Mouse (Mus musculus) ovary, adult 18-20 months (tissue): ENCODE data around the gene Efs.
A peak's percentile ranks its signal among the peaks of the same experiment; 100 is the strongest.
"Not testable (repeated sequence)": the region's sequence is repeated elsewhere in the genome, so short reads cannot be mapped to it uniquely, and the experiment has no call there.

Experiments
- DNase-seq: peaks from one replicate; pipeline ENCODE4 v3.0.0; 2022; ENCODE audit warnings: low spot score, mixed read lengths

The Efs gene

GRCm38 (mm10) chr14:54925349-54926342 is at the start of gene Efs:
Gene Efs, minus strand, starts transcription at chr14:54926126.
- DNase-seq = peak; percentile 27

- DNase-seq = no peak
These were observed 48.3 kb upstream of the Efs start for GRCm38 (mm10) chr14:54974068-54974791.

GRCm38 (mm10) chr14:54972786-54973185 is 46.9 kb upstream of the Efs start:
- DNase-seq = not testable (repeated sequence)

- no peak for DNase-seq
These were observed 42.4 kb upstream of the Efs start for GRCm38 (mm10) chr14:54968344-54968743.

DNA sequence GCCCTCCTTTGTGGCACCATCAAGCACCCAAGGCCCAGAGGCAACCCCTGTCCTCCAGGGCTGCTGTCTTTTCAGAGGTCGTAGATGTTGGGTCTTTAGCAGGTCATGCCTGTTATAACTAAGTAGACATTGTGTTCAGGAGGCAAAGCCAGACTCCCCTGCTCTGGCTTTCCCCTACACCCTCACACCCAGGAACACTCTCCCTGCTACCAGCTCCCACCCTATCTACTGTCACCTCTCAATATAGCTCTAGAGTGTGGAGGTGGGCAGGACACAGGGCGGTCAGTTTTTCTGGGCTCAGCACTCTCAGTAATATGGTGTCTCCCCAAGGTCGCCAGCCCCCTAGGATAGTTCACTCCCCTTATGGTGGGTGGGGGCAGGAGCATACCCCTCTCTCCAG is 41.9 kb upstream of the Efs start:
- no peak for DNase-seq

GRCm38 (mm10) chr14:54966320-54966977 is 40.5 kb upstream of the Efs start, which contains the start of gene Myh6:
Gene Myh6, minus strand, starts transcription at chr14:54966927.
- DNase-seq = no peak

- DNase-seq = no peak
These were observed 39.7 kb upstream of the Efs start for GRCm38 (mm10) chr14:54965631-54966030.

DNA sequence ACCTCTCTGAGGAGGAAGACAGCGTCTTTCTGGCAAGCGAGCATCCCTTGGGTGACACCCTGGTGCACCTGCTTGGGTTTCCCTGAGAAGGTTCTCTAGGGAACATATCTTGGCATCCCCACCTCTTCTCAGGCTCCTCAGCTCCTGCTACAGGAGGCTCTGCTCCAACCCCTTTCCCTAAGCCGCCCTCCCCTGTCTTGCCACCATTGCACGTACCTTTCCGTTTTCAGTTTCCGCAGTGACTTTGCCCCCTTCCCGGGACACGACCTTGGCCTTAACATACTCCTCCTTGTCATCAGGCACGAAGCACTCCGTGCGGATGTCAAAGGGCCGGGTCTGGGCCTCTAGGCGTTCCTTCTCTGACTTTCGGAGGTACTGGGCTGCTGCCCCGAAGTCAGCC is 39.1 kb upstream of the Efs start:
- DNase-seq = no peak

- no peak for DNase-seq
These were observed 37.8 kb upstream of the Efs start for GRCm38 (mm10) chr14:54963727-54964126.

GRCm38 (mm10) chr14:54962714-54963113 is 36.8 kb upstream of the Efs start:
- DNase-seq = no peak

GRCm38 (mm10) chr14:54961487-54961886 is 35.6 kb upstream of the Efs start:
- no peak for DNase-seq

- no peak for DNase-seq
These were observed 34.8 kb upstream of the Efs start for GRCm38 (mm10) chr14:54960769-54961168.

- not testable (repeated sequence) for DNase-seq
These were observed 34.1 kb upstream of the Efs start for GRCm38 (mm10) chr14:54959853-54960613.

- DNase-seq = no peak
These were observed 33.3 kb upstream of the Efs start for GRCm38 (mm10) chr14:54959197-54959596.

GRCm38 (mm10) chr14:54958503-54958902 is 32.6 kb upstream of the Efs start:
- DNase-seq = no peak

- DNase-seq = no peak
These were observed 30.6 kb upstream of the Efs start for GRCm38 (mm10) chr14:54956533-54956932.

DNA sequence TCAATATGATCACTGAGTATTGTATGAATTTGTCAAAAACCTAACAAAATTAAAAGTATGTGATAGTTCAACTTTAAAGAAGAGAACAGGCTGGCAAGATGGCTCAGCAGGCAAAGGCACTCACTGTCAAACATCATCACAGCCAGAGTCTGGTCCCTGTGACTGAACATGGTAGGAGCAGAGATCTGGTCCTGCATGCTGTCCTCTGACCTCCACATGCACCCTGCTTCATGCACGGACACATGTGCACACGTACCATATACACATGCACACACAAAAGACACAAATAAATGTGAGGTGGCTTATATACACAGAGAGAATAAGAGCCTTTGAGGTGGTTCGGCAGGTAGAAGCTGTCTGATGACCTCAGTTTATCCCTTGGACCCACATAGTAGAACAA is 29.6 kb upstream of the Efs start:
- no peak for DNase-seq

DNA sequence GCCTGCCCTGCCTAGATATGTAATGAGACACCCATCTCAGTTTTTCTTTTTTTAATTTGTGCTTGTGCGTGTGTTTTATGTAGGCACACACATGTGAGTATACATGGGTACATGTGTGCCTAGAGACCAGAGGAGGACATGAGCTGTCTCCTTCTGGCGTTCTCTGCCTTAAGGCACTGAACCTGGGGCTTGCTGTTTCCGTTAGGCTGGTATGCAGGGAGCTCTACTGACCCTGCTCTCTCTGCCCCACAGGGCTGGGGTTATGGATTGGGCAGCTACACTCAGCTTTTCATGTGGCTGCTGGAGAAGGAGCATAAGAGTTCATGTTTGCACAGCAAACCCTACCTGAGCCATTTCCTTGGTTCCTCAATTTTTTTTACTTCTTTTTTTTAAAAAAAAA is 28.5 kb upstream of the Efs start:
- no peak for DNase-seq

DNA sequence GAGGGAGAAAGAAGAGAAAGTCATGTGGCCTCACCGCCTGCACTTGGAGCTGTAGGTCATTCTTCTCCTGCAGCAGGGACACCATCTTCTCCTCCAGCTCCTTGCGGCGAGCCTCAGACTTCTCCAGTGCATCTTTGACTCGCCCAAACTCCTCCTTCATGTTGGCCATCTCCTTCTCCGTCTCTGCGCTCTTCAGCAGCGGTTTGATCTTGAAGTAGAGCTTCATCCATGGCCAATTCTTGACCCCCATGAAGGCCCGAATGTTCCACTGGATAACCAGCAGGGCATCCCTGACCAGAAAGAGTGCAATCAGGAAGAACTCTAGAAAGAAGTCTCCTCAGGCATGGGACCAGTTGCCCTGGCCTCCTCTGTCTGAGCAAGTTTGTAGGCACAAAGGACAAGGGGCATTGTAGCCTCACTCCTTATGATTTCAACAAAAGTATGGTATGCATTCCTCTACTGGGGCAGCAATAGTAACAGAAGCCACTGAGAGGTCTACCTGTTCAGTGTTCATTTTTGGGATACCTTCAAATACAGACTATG is 27.8 kb upstream of the Efs start:
- no peak for DNase-seq

GRCm38 (mm10) chr14:54951587-54951986 is 25.7 kb upstream of the Efs start:
- DNase-seq = no peak

GRCm38 (mm10) chr14:54950493-54950892 is 24.6 kb upstream of the Efs start:
- no peak for DNase-seq
